Mouse (Mus musculus): ENCODE data around the gene Shisa4.

DNA sequence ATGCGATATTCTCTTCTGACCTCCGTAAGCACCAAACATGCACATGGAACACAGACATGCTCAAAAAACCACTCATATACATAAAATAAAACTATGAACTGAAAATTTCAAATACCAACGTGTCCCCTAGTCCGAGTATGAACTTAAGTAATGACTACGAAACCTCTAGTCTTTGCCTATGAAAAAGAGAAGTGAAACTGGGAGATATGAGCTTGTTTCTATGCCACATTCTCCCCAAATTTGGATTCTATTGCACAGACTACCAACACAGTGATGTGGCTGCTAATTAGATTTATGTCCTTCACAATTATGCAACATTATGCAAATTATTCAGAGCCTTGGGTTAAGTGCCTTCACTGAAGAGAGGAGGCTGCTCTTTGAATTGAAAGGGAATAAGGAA, 24.4 kb upstream of the Shisa4 start:
- no peak for TF ChIP-seq CTCF (IDR thresholded peaks at IDR 0.05; ENCODE audit: insufficient read depth, low read length)
- no peak for TF ChIP-seq POLR2A (IDR thresholded peaks at IDR 0.05; ENCODE audit: borderline replicate concordance, extremely low read depth, low read depth, low read length)

Data from lung, adult 2 months (tissue).